Mouse (Mus musculus) kidney, postnatal 0 days (tissue): Measurements from ENCODE around the gene Fam19a3. TPM values are rescaled to one million over a fixed set of nuclear protein-coding genes. Genes with fewer than 3 reads are reported as not detected.

Experiments used
- ATAC-seq: fragments of 200-750 bp; cut with Nextera tagmentation; replicated peaks from 2 replicates; pipeline ENCODE4 v1.8.0; 2017; ENCODE audit warnings: low read depth, moderate number of reproducible peaks, moderate TSS enrichment, moderate library complexity; ENCODE audit not compliant: low FRiP score
- DNase-seq: peaks from one replicate; pipeline ENCODE4 v3.0.0-alpha.2; 2016; ENCODE audit warnings: low spot score
- H3K27ac ChIP-seq: fragments of 300-500 bp; sonication (generic); 2 replicates; pipeline ENCODE4 v1.5.1; 2014; ENCODE audit warnings: mild to moderate bottlenecking
- H3K27me3 ChIP-seq: fragments of 300-500 bp; sonication (generic); 2 replicates; pipeline ENCODE4 v1.6.1; 2014; ENCODE audit warnings: low read length, mixed read lengths; ENCODE audit not compliant: insufficient read depth
- H3K36me3 ChIP-seq: fragments of 300-500 bp; sonication (generic); 2 replicates; pipeline ENCODE4 v1.6.1; 2014; ENCODE audit warnings: low read length, mixed read lengths; ENCODE audit not compliant: insufficient read depth
- H3K4me1 ChIP-seq: fragments of 300-500 bp; sonication (generic); replicated peaks from 2 replicates; pipeline ENCODE4 v1.6.1; 2014; ENCODE audit warnings: antibody characterized with exemption, low read length, mixed read lengths; ENCODE audit not compliant: insufficient read depth
- H3K4me2 ChIP-seq: fragments of 300-500 bp; sonication (generic); 2 replicates; pipeline ENCODE4 v1.6.1; 2014; ENCODE audit warnings: mild to moderate bottlenecking, low read length, moderate library complexity, mixed read lengths
- H3K4me3 ChIP-seq: fragments of 300-500 bp; sonication (generic); replicated peaks from 2 replicates; pipeline ENCODE4 v1.5.1; 2014; ENCODE audit warnings: low read depth, low read length
- H3K9ac ChIP-seq: fragments of 300-500 bp; sonication (generic); 2 replicates; pipeline ENCODE4 v1.6.1; 2014; ENCODE audit warnings: low read depth, low read length
- H3K9me3 ChIP-seq: fragments of 300-500 bp; sonication (generic); replicated peaks from 2 replicates; pipeline ENCODE4 v1.6.1; 2016; ENCODE audit warnings: low read length, inconsistent platforms, mixed read lengths
- CTCF ChIP-seq: IDR thresholded peaks from 2 replicates; pipeline ENCODE4 v1.5.1; 2016; ENCODE audit warnings: antibody characterized with exemption, low read depth, mild to moderate bottlenecking, moderate library complexity
- WGBS: fragments of 180-500 bp; shearing (Covaris S2); extraction: QIAGEN DNeasy Blood & Tissue Kit; methylation state at CpG from one replicate; pipeline ENCODE4 v1.1.7; 2014; 5-methylcytosine and 5-hydroxymethylcytosine counted together
- polyA plus RNA-seq: library from polyadenylated mRNA; unstranded; fragments of >200 nt; fragmentation: Nextera tagmentation; extraction: Ambion mirVana; gene quantifications from 2 replicates; pipeline ENCODE4 v1.2.1, GENCODE M21; 2015

The Fam19a3 gene
- 0.07 and 0.10 TPM in 2 replicates for polyA plus RNA-seq

DNA sequence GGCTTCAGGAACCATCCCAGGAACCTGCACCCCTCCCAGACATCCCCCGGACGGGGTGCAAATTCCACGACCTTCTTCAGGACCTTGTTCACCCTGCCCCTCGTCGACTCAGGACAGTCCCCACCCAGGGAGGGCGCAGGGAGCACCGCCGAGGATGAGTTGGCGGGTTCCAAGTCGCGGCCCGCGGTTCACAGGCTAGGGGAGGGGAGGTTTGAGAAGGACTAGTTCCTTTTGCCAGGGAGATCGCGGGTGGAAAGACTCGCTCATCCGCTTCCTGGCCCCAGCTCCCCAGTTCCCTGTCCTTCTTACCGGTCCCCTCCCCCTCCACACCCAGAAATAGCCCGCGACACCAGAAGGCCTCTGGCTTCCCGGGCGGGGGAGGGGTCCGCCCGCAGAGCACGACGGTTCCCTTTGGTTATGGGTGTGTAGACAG is at the start of gene Fam19a3:
Gene Fam19a3 (minus strand): TSS at position 370 of the 433 bp plus-strand sequence.
- H3K4me1 ChIP-seq = 0 out of 2 replicates have a peak, but pooled peaks cover 5% of the 10 kb centered on the region
- peak within 1 kb of the TSS; percentile 42; the same call in 1 of the 2 replicates for H3K27ac ChIP-seq
- H3K4me2 ChIP-seq = peak within 1 kb of the TSS; percentile 99
- ATAC-seq = 0 out of 2 replicates have a peak, but pooled peaks have one; percentile 4
- H3K36me3 ChIP-seq = no peaks in the 10 kb centered on the region
- H3K4me3 ChIP-seq = peak within 1 kb of the TSS; percentile 61
- no peaks in the 10 kb centered on the region for H3K9me3 ChIP-seq
- H3K9ac ChIP-seq = peak within 1 kb of the TSS; percentile 61
- no peak for TF ChIP-seq CTCF
- DNase-seq = no peak
- under 1% methylated on average over 24 of the region's 26 CpGs for WGBS
- H3K27me3 ChIP-seq = peaks cover 25% of the 10 kb centered on the region; the same call in 1 of the 2 replicates

DNA sequence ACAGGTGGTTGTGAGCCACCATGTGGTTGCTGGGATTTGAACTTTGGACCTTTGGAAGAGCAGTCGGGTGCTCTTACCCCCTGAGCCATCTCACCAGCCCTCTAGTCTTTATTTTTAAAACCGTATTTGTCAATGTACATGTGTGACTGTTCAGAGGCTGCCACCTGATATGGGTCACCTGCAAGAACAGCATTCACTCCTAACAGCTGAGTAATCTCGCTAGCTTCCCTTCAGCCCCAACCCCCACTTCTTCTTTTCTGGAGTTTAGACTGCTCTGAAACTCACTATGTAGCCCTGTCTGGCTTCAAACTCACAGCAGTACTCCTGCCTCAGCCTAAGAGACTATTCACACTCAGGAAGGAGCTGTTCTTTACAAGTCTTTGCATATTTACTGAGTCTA is 40.8 kb upstream of the Fam19a3 start:
- H3K27me3 ChIP-seq = no peaks in the 10 kb centered on the region
- H3K9me3 ChIP-seq = no peaks in the 10 kb centered on the region
- H3K36me3 ChIP-seq = 0 out of 2 replicates have a peak, but pooled peaks cover 7% of the 10 kb centered on the region
- TF ChIP-seq CTCF = no peak
- ATAC-seq (no peak), DNase-seq (no peak)
- H3K4me3 ChIP-seq = no peak overlapping the region
- H3K4me1 ChIP-seq = peaks cover 9% of the 10 kb centered on the region; the same call in 1 of the 2 replicates
- H3K4me2 ChIP-seq = no peak overlapping the region
- WGBS = 71% methylated on average over 3 of the region's 3 CpGs
- H3K27ac ChIP-seq = no peak overlapping the region
- H3K9ac ChIP-seq = no peak overlapping the region

DNA sequence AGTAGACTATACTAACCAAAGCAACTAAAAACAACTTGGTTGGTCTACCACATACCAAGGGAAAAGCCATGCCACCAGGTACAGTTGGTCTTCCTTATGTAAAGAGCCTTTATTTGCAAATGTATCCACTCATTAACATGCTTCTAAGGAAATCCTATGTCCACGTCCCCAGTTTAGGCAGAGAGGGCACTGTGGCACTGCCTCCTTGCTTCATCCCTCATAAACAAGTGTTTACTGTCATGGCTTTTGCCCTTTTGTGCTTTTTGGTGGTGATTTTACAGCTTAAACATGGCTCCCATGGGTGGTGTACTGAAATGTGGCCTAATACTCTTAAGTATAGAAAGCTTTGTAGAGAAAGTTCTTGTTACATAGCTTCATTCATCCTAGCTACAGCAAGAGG is 38.8 kb upstream of the Fam19a3 start:
- peaks cover 17% of the 10 kb centered on the region for H3K4me1 ChIP-seq
- ATAC-seq = no peak
- no peak overlapping the region for H3K4me3 ChIP-seq
- H3K27ac ChIP-seq = no peak overlapping the region
- no peaks in the 10 kb centered on the region for H3K9me3 ChIP-seq
- WGBS = 58% methylated on average over 1 of the region's 1 CpGs
- no peaks in the 10 kb centered on the region for H3K27me3 ChIP-seq
- H3K9ac ChIP-seq = no peak overlapping the region
- H3K36me3 ChIP-seq = 0 out of 2 replicates have a peak, but pooled peaks cover 1% of the 10 kb centered on the region
- no peak overlapping the region for H3K4me2 ChIP-seq
- DNase-seq = no peak
- TF ChIP-seq CTCF = no peak

DNA sequence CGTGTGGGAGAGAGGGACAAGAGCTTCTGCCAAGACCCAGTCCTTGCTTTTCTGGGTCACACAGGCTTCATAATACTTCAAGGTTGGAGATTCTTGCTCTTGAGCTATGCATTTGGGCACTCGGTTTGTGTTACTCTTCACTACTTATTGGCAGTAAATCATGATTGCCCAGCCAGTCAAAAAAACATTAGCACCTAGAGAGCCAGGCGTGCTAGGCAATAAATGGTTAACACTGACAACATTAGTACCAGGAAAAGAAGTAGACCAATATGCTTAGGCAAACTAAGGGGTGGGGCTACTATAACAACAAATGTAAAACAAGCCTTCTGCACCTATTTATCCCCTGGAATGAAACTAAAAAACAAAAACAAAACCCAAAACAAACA is 37.1 kb upstream of the Fam19a3 start:
- no peak; the same call in 1 of the 2 replicates for ATAC-seq
- Histone ChIP-seq H3K27me3 (no peaks in the 10 kb centered on the region), H3K4me2 (peak overlapping the region; percentile 81), H3K36me3 (no peaks in the 10 kb centered on the region), H3K9me3 (no peaks in the 10 kb centered on the region), H3K4me1 (peaks cover 17% of the 10 kb centered on the region), H3K9ac (no peak overlapping the region; the same call in 1 of the 2 replicates), H3K4me3 (peak overlapping the region; percentile 95), H3K27ac (peak overlapping the region; percentile 99)
- WGBS = 0% methylated on average over 3 of the region's 3 CpGs
- no peak for TF ChIP-seq CTCF
- no peak for DNase-seq

DNA sequence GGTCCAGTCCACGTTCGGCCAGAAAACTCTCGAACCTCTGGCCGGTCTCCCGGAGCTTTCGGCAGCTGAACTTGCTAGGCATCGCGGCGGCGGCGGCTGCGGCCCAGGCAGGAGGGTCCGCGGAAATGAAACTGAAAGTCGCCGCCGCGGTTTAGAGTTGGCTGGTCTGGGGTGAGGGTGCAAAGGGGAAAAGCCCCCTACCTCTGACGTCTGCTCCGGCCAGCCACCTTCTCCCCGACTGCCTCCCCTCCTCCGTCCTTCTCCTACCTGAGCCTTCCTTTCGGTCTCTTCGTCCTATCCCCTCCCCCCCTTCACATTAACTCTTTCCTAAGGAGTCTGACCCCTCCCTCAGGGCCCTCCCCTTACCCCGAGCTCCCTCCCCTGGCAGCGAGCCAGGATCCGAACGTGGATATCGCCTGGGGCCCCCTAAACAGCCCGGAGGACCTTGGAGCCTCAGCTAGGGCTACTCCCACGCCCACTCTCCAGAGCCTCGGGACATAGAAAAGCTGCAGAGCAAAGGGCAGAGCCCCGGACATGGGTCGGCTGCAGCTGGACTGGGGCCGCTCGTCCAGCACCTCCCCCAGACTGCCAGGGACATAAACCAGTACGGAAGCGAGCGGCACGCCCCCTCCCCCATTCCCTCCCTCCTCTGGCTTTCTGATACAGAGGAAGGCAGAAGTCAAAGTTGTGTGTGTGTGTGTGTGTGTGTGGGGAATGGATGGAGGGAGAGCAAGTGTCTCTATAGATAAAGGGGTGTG is 36.5 kb upstream of the Fam19a3 start, which contains the start of gene Mov10:
Gene Mov10 (minus strand): TSS at position 573 of the 758 bp plus-strand sequence.
- DNase-seq = peak; percentile 95
- Histone ChIP-seq H3K36me3 (no peaks in the 10 kb centered on the region), H3K9ac (peak within 1 kb of the TSS; percentile 98), H3K4me1 (peaks cover 17% of the 10 kb centered on the region), H3K4me3 (peak within 1 kb of the TSS; percentile 95), H3K4me2 (peak within 1 kb of the TSS; percentile 81), H3K9me3 (no peaks in the 10 kb centered on the region), H3K27ac (peak within 1 kb of the TSS; percentile 99), H3K27me3 (no peaks in the 10 kb centered on the region)
- peak; percentile 95 for ATAC-seq
- TF ChIP-seq CTCF = no peak
- WGBS = under 1% methylated on average over 36 of the region's 40 CpGs

DNA sequence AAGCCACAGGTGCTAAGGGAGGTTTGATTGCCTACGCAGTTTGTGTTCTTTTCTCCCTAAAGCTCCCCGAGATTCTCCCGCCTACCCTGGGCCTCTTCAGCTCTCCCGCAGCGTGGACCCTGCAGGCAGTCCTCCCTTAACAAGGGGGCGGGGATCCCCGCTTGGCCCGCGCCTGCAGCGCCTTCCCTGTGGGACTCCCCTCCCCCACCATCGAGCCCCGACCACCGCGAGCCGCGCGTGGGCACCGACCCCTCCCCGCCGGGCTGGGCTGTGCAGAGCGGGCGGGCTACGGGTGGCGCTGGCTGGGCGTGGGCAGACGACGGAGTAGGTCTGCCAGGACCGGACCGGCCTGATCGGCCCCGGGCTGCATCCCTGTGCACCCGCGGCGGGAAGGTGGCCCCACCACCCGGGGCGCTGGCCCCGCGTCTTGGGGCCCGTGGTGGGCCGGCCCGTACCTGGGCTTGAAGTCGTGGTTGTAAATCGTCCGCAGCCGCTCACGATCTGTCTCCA is 35.9 kb upstream of the Fam19a3 start:
- Histone ChIP-seq H3K4me3 (peak overlapping the region; percentile 95), H3K9ac (peak overlapping the region; percentile 98), H3K36me3 (no peaks in the 10 kb centered on the region), H3K27ac (peak overlapping the region; percentile 99), H3K27me3 (no peaks in the 10 kb centered on the region), H3K4me2 (peak overlapping the region; percentile 81), H3K9me3 (no peaks in the 10 kb centered on the region), H3K4me1 (peaks cover 17% of the 10 kb centered on the region)
- peak; percentile 64 for ATAC-seq
- peak; percentile 71 for DNase-seq
- WGBS = under 1% methylated on average over 46 of the region's 46 CpGs
- TF ChIP-seq CTCF = no peak
